Mouse (Mus musculus): ENCODE measurements around the gene Gm9603. TPM values are rescaled to one million over a fixed set of nuclear protein-coding genes. Genes with fewer than 3 reads are reported as not detected.

The Gm9603 gene
- polyA plus RNA-seq (2014; fragmentation: Illumina TruSeq; extraction: RNeasy Lipid Tissue Mini Kit (QIAGEN cat#74804); ENCODE audit: low read depth, low replicate concordance) = not detected

DNA sequence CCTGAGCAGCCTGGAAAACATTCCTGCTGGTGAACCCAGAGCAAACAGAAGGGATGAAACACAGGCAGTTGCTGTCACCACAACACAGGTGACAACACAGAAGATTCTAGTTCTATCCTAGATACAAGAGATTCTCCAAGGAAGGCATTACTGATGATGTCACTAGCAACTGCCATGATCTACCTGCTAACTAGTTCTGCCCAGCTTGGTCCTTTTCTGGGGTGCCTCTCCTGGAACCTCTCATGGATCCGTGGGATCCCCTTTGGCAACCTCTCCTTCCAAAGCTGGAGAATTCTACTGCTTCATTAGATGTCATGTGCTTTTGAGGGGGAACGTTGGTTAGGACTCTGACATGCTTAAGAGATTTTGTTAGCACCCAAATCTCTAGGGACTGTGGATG lies at the start of gene Gm9603:
Gene Gm9603 (minus strand): TSS at position 101 of the 400 bp plus-strand sequence.

GRCm38 (mm10) chr14:5632928-5633327 lies 54.3 kb downstream of the Gm9603 start, which contains the start of gene Gm8265:
Gene Gm8265, minus strand, starts transcription at chr14:5633028.

Other genes starting within 250 kb of the Gm9603 start
- 0.28 TPM for gene Gm3194, start 232.0 kb downstream of the Gm9603 start, polyA plus RNA-seq (2014; fragmentation: Illumina TruSeq; extraction: RNeasy Lipid Tissue Mini Kit (QIAGEN cat#74804); ENCODE audit: low read depth, low replicate concordance)
- gene Gm8246, start 209.6 kb downstream of the Gm9603 start, polyA plus RNA-seq (2014; fragmentation: Illumina TruSeq; extraction: RNeasy Lipid Tissue Mini Kit (QIAGEN cat#74804); ENCODE audit: low read depth, low replicate concordance) = not detected
- not detected for gene Gm3187, start 203.2 kb downstream of the Gm9603 start, polyA plus RNA-seq (2014; fragmentation: Illumina TruSeq; extraction: RNeasy Lipid Tissue Mini Kit (QIAGEN cat#74804); ENCODE audit: low read depth, low replicate concordance)
- gene Gm3488, start 185.8 kb downstream of the Gm9603 start, polyA plus RNA-seq (2014; fragmentation: Illumina TruSeq; extraction: RNeasy Lipid Tissue Mini Kit (QIAGEN cat#74804); ENCODE audit: low read depth, low replicate concordance) = 0.24 TPM
- gene Gm3532, start 149.0 kb downstream of the Gm9603 start, polyA plus RNA-seq (2014; fragmentation: Illumina TruSeq; extraction: RNeasy Lipid Tissue Mini Kit (QIAGEN cat#74804); ENCODE audit: low read depth, low replicate concordance) = not detected
- not detected for gene Gm8265, start 54.4 kb downstream of the Gm9603 start, polyA plus RNA-seq (2014; fragmentation: Illumina TruSeq; extraction: RNeasy Lipid Tissue Mini Kit (QIAGEN cat#74804); ENCODE audit: low read depth, low replicate concordance)
- not detected for gene Gm3373, start 54.1 kb upstream of the Gm9603 start, polyA plus RNA-seq (2014; fragmentation: Illumina TruSeq; extraction: RNeasy Lipid Tissue Mini Kit (QIAGEN cat#74804); ENCODE audit: low read depth, low replicate concordance)
- gene Gm3383, start 120.5 kb upstream of the Gm9603 start, polyA plus RNA-seq (2014; fragmentation: Illumina TruSeq; extraction: RNeasy Lipid Tissue Mini Kit (QIAGEN cat#74804); ENCODE audit: low read depth, low replicate concordance) = 0.40 TPM
- gene Gm3424, start 142.9 kb upstream of the Gm9603 start, polyA plus RNA-seq (2014; fragmentation: Illumina TruSeq; extraction: RNeasy Lipid Tissue Mini Kit (QIAGEN cat#74804); ENCODE audit: low read depth, low replicate concordance) = not detected
- not detected for gene Gm8237, start 192.9 kb upstream of the Gm9603 start, polyA plus RNA-seq (2014; fragmentation: Illumina TruSeq; extraction: RNeasy Lipid Tissue Mini Kit (QIAGEN cat#74804); ENCODE audit: low read depth, low replicate concordance)